Mouse (Mus musculus) lung, postnatal 25 days (tissue): ENCODE measurements around the gene Tanc1.

Experiments used
- DNase-seq: peaks from one replicate; pipeline ENCODE4 v3.0.0; 2022; ENCODE audit warnings: low spot score

The Tanc1 gene

DNA sequence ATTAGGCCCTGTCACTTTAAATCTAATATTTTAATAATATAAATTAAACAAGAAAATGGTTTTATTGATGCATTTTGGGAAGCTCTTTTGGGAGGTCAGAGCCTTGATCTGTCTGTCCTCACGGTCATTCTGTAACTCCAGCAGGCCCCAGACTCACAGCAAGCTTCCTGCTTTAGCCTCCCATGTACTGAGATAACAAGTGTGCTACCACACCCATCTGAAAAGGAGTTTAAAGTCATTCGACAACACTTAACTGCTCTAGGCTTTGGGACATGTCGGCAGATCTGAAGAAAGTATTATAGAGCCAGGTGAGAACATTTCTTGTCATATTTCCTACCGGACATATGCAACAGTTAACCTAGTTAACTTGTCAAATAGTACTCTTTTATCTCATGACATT lies 69.3 kb downstream of the Tanc1 start:
- DNase-seq: no peak

DNA sequence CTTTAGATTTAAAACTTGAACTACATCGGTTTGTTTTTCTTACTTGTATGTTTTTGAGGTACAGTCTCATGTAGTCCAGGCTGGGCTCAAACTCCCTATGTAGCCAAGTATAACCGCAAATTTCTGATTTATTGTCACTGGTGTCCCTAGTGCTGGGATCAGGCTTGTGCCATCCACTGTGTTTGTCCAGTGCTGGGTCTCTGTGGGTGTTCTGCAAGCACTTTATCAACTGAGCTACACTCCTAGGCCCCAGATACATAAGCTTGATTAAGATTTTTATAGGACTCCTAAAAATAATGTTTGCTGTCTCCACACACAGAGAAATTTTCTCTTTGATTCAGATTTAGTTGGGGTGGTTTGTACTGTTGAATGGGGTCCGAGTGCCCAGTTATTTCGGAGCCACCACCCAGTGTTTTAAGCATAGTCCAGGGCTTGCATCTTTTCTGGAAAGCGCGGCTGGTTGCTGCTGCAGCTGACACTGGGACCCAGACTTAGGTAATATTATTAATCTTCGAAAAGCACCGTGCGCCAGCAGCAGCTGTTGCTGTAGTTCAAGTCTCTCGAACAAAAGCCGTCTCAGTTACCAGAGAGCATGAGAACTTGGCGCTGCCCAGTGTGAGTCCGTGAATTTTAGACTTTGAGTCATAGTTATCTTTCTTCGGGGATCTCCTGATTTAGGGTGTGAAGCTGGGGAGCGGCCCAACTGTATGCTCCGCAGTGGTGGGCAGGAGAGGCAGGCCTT lies 73.2 kb downstream of the Tanc1 start:
- DNase-seq: no peak

DNA sequence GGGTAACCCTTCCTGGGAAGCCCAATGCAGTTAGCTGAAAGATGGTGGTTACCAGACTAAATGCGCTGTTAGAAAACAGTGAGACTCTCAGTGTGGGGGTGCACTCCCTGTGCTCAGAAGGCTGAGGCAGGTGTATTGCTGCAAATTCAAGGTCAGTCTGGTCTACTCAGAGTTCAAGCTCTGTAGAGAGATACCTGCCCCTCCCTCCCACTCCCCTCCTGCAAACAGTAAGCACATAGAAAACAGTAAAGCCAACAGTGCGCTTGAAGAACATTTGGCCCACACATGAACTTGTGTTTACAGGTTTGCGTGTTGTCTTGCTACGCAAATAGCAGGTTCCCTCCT lies 73.7 kb downstream of the Tanc1 start:
- no peak for DNase-seq

DNA sequence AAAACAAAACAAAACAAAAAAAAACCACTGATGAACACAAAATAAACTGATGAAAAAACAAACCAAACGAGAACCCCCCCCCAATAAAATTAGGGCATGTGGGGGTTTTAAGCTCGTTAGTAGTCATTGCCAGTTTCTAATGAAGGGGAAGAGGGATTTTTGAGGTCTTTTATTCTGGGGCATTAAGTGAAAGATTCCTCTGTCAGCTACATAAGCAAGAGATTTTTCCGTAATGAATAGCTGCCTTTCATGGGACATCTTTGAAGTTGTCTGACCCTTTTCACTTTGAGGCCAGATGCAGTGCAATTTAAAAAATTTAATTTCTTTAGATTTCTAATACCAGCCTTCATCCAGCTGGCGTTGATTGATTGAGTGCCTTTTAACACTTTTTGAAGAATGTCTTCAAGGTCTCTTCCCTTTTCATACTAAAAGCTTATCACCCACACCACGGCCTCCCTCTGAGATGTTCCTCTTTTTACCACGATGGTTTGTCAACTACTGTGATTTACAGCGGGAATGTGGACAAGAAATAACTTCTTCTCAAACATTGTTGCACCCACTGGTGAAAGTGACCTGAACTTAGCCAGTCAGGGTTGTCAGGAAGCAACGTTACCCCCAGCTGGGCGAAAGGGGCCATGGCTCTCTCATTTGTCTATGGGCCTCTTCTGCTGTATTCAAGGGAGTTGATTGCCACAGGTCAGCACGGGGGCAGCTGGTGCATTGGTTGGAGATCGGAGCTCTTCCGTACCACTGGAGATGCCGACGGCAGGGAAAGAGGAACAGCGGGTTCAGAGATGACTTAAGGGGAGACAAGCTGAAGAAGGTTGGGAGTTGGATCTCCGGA lies 76.6 kb downstream of the Tanc1 start:
- no peak for DNase-seq

DNA sequence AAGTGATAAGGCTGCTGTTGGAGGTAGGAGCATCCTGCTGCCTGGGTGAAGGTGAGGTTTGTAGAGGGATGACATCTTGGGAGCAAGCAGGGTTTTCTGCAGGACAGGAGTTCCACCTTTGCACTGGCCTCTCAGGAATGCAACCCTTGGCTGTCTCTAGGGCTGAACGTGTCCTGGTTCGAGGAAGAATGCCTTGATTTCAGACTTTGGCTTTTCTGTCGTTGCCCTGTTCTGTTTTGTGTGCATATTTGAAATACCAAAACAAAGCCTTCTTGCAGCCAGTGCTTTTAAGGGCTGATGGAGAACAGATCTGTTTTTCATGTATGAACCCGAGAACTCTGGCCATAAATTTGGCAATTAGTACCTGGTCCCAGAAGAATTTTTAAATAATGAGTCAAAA lies 79.3 kb downstream of the Tanc1 start:
- no peak for DNase-seq

DNA sequence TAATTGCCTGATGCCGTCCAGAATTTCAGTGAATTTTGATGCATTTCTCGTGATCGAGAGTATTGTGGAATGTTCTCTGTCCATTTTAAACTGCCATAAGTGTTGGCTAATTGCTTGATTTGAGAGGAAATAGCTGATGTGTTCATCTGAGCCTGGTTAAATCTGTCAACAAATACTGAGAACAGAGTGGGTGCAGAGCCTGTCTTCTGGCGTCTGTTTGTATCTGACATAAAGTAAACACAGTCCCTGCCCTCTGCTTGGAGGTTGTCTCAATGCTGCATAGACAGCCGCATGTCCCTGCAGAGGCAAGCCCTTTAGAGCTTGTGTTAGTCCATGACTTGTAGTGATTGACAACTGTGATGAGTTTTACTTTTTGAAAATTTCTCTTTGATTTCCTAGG lies 81.6 kb downstream of the Tanc1 start:
- DNase-seq: no peak

DNA sequence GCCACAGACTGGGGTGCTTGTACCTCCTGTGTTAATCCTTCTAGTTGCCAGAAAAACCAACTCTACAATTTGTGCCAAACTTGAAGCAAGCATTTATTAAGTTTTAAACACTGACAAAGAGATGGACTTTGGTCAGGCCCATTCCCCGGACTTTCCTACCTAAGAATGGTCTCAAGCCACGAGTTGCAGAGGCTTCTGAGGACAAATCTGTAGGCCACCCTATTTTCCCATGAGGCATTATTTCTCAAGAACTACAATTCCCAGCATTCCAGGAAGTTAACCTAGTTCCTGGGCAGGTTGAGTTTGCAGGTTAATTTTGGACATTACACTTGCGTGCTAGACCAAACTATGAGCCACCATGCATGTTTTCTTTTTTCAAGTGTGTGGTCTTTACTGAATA lies 85.3 kb downstream of the Tanc1 start:
- no peak for DNase-seq

DNA sequence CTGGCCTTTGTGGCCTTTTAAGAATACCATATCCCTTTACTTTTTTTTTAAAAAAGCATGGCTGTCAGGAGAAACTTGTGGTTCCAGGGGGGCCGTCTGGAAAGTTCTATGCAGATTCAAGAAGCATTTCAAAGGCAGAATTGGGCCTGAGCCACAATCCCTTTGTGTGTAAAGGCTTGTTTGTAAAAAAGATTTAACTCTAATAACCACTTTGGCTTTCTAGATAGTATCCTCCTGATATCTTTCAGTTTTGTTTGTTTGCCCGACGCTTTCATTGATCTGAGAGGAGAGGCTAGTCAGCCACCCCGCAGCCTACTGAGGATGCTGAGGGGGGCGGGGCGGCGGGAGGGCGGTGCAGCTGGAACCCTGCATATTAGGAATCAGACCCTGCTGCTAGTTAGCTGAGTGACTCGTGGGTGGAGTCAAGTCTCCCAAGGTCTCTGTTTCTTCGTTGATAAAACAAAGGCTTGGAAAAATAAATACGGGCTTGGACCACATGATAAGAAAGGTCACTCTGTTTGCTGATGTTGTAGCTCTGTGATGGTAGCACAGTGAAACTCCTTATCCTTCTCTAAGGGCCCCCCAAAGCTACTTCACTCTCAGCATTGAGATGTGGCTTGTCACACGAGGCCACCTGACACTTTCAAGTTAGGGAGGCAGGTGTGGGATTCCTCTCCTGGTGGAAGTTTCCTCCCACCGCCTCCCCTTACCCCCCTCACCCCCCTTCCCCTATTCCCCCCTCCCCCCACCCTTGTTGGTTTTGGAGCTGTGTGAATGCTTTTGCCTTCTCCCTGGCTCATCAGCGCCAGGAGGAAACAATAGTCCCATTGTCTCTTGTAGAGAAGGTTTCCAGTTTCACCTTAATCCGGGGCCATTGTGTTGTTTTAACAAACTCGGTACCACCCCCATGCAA lies 86.1 kb downstream of the Tanc1 start:
- DNase-seq: peak; percentile 32

DNA sequence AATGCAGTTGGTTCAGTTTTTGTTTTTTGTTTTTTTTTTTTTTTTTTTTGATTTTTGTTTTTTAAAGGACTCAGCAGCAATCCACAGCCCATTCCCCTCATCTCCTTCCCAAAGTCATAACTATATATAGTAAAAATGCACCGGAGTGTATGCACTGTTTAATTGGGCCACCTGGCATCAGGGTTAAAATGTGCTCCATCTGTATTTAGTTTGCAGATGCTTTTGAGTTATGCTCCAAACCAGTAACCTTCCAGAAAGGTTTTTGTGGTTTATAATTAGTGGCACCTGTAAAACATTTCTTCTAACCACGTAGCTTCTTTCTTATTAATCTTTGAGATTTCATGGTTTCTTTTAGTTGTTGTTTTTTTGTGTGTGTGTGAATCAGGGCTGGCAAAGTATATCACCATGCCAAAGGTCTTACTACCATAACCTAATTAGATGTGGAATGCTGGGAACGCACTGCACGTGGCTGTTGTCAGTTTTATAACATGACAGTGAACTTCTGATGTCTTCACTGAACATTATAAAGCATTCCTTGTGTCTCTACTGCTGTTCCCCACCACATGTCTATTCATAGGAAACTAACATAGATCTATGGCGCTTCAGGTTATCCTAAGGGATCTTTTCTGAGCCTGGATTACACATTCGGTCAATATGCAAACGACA lies 86.9 kb downstream of the Tanc1 start:
- no peak for DNase-seq

DNA sequence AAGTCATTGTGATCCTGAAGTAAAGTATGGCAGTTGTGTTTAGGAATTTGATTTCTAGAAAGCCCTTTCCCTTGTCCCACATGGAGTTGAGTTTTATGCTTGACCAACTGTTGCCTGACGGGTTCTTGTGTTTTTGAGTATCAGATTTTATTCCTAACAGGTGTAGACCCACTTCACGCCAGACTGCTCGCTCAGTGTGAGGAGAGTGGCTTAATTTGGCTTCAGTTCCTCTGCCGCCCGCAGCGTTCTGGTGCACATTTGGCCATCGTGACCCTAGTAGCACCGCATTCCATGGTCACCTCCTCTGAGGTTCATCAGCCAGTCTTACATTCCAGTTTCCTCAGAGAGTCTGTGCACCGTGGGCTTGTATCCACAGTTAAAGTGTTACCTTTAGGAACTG lies 88.1 kb downstream of the Tanc1 start:
- DNase-seq: no peak

DNA sequence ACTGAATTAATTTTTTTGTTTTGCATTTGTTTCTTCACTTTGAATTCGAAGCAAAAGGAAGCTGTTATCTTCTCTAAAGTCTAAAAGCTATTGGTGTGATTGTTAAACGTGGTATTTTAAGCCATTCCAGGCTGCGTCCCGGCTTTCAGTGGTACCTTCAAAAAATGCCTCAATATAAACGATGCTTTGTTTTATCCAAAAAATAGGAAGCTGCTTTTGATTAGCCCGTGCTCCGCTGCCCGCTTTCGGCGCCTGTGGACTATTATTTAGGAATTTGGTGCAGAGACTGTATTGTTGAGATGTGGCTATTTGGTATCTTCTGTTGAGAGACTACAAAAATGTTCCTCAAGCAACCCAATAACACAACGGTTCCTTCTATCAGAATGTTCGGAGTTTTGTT lies 93.4 kb downstream of the Tanc1 start:
- no peak for DNase-seq

DNA sequence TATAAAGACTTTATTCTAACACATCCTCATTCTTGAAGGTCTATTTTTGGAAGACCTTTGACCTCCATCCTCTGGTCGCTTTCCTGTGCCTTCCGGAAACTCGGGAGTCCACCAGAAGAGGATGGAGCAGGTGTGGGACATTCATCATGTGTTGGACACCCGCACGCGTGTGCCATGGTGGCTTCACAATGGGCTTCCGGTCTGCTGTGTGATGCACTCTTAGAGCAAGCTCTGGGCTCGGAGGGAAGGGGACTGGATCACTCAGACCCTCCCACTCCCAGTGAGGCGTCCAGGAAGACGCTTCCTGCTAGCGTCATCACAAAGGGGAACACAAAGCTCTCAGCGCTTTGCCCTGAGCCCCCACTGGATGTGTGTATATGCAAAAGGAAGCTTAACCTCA lies 95.0 kb downstream of the Tanc1 start:
- DNase-seq: no peak

DNA sequence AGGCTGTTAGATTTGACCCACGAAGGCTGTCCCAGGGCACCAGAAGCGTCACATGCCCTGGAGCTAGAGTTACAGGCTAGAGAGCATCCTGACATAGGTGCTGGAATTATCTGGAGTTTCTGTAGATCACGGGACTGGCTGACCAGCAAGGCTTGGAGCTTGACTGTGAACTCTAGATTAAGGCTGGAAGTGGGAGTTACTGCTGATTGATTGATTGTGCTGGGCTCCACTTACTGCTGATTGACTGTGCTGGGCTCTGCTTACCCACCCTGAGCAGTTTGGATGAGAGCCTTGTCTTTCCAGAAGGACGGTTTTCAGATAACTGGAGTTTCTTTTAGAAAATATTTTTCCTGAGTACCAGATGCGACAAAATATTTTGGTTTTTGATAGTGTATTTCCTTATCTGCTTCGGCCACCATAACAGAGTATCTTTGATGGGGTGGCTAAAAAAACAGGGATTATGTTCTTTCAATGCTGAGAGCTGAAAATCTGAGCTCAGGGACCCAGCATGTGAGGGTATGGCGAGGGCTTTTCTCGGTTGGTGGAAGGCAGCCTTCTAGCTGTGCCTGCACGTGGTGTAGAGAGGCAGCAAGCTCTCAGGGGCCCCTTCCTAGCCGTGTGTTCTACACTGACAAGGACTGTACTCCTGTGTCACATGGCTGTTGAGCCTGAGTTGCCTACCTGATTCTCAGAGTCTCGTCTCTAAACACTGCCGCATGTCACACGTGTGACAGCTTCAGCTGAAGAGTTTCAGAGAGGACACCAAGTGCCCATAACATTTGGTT lies 96.3 kb downstream of the Tanc1 start:
- DNase-seq: no peak

DNA sequence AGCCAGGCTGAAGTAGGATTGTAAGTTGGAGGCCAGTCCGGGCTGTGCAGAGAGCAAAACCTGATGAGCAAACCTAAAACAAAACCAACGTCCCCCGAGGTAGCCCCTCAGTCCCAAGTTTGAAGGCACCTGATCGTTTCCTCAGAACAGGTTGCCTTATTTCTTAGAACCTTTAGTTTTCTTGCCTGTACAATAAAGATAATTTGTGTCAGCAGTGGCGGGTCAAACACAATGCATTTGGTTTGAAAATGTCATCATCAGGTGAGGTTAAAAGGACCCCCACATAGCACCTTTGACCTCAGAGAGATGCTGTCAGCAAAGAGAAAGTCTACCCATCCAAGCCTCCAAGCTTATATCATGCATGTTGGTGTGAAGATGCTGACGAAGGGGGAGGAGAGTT lies 98.9 kb downstream of the Tanc1 start:
- no peak for DNase-seq

DNA sequence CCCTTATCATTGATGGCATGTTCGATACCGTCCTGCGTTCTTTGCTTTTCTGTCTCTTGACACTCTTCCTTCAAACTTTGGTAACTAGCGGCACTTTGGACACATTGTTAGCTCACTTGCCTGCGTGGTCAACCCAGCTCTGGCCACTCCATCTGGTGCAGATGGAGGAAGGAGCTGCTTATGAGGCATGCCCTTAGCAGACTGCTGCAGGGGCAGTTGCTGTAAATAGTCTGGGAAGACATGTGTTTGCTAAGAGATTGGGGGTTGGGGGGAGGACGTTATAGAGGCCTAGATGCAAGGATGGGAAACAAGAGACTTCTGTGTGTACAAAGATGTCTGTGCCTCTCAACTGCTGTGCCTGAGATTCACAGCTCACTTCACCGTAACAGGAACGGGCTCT lies 100.2 kb downstream of the Tanc1 start:
- no peak for DNase-seq

DNA sequence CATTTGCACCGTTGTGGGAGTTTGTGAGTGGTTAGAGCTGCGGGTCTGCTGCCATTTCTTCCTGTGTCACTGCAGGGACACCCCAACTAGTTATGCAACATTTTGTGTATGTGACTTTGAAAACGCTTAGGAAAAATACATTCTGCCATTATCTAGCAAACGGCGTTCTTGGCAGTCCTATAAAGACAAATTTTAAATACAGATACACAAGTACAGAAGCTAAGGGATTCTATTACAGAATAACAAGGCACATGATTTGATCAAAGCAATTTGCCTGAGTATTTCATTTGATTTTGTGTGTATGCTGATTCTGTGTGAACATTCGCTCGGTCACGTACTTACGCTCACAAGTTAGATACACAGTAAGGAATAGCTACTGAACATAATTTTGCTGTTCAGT lies 100.6 kb downstream of the Tanc1 start:
- no peak for DNase-seq

DNA sequence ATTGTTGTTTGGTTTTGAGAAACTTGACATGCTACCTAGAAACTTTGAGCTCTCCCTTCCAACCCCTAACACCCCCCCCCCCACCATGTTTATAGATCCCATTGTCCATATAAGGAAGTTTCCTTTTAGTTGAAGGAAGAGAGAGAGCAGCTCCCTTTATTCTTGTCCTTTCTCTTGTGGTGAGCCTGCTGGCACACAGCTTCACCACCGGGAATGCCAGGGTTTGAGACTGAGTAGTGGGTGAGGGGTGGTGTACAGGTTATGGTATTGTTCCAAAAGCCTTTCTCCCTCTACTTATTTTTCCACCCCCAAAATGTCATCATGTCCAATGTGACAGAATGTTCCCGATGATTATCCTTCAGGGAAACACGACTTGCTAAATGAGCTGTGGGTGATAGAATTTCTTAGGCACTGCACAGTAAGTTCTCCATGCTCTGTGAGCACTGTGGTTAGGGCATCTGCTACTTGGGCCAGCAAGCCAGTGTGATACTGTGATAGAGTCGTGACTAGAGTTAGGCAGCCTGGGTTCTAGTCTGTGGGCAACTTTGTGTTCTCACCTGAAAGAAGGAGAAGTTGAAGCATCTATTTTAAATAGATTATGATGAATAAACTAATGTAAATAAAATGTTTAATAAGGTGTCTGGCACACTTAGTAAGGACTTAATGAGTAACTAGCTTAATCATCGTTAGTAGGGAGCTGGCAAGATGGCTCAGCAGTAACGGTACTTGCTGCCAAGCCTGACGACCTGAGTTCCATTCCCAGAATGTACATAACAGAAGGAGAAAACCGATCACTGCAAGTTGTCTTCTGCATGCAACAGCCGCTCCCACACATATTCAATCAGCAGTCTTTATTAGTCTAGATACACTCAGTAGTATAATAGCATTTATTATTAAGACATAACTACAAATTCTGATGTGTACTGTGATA lies 102.0 kb downstream of the Tanc1 start:
- no peak for DNase-seq

DNA sequence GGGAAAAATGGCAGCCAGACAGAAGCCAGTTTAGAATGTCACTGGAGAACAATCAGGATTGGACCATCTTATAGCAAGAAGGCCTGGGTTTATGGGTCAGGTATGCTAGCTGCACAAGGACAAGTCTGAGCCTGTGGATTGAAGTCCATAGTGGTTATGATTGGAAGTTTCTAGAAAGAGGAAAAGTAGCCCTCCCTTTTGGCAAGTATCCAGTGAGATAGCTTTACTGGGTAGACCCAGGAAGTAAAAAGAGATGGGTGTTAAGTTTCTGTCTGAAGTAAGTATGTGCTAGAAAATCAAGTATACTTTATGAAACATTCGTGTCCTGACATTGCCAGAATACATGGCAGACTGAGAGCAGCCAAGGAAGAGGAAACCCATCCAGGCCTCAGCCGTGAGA lies 103.2 kb downstream of the Tanc1 start:
- no peak for DNase-seq

DNA sequence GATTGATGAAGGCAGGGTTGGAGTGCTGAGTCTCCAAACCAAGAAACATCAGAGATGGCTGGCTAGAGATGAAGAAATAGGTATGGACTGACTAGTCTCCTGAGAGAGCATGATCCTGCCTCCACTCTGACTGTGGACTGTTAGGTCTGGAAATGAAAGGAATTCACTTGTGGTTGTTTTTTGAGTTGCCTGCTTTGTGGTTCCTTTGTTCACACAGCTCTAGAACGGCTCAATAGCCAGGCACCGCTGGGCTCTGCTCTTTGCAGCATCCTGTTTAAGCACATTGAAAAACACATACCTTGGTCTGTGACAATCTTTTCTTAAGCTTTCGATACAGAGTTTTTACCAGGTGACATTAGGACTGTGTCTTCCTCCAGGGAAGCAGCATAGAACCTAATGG lies 104.6 kb downstream of the Tanc1 start:
- no peak for DNase-seq

DNA sequence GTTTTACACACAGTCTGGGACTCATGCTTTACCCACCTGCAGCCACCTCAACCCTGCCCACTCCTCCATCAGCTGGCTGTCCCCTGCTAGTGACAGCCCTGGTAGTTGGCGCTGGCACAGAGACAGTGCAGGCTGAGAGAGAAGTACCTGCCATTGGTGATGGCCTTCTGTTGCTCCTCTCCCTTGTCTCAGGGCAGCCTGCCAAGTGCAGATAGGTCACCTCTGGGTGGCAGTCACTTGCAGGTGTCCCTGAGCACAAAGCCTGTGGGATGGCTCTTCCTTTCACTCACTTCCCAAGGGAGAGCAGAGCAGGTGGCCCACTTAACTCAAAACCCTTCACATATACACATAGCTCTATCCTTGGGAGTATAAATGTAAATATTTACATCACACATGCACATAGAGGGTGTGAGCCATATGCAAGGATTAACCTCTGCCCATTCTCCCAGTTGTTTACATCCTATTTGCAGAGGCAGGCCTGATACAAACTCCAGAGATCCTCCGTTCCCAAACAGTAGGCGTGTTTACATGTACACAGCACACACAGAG lies 106.0 kb downstream of the Tanc1 start:
- no peak for DNase-seq
